Mouse (Mus musculus): ENCODE results near the gene Pex1. TPM values are rescaled to one million over a fixed set of nuclear protein-coding genes. Genes with fewer than 3 reads are reported as not detected.

Gene Pex1
- total and polyA plus RNA-seq, 3 experiments: 6.3 to 19.4 TPM; not detected in 1

DNA sequence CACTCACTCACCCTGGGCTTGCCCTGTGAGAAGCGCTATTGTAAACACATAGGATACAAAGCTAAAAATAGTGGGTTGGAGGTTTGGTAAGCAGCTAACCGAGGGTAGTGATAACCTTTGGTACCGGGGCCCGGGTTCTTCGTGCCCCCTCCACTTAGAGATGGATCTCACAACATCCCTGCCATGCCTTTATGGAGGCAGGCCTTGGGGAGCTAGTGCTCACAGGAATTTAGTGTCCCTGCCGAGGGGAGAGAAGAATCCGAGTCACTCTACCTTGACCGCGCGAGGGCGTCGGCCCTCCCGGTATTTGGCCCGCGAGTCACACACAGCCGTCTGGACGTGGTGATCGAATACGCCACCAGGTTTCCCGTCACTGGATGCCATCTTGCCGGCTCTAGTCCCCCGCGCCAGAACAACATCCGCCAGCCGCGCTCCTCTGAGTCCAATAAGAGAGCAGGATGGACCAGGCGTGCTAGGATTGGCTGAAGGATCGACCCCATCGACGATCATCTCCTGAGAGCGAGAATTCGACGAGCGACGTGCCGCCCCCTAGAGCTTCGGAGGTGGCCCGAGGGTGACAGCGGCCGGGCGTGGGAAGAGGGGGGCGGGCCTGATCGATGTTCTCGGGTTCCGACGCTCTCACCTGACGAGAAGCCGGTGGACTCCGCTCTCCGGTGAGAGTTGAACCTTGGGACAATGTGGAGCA lies at the start of gene Pex1 (continued):
- TF ChIP-seq EP300 (IDR thresholded peaks at IDR 0.05; ENCODE audit: low read depth in 1 of 2, low read length in 2 of 2): peak in 1 of 2 experiments; percentile 34; a peak in 1 of 4 replicates
- TF ChIP-seq POLR2AphosphoS2 (IDR thresholded peaks at IDR 0.05; ENCODE audit: low read length): peak; percentile 50; the same call in 1 of the 2 replicates
- no peak for TF ChIP-seq POLR2AphosphoS5 (IDR thresholded peaks at IDR 0.05; ENCODE audit: borderline replicate concordance, low read depth, low read length)
- TF ChIP-seq TBP (IDR thresholded peaks at IDR 0.05; ENCODE audit: low read depth, low read length): no peak; the same call in 1 of the 2 replicates
- no peak for TF ChIP-seq GATA1 (IDR thresholded peaks at IDR 0.05; ENCODE audit: low read depth, low read length)

DNA sequence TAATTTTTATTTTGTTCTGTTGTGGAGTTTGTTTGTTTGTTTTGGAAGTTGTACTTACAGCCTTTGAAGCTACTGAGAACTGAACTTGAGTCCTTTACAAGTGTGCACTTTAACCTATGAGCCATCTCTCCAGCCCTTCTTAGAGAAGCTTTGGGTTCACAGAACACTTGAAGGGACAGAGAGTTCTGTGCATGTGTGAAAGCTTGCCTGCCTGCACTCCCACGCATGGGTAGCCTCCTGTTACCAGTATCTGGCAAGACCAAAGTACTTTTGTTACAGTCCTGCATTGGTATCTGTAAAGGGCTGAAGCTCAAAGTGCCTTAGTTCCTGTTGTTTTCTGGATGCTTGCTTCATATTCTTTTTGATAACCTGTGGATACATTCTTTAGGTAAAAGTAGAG lies 49.6 kb upstream of the Pex1 start:
- Histone ChIP-seq H3K9me3 (replicated peaks; ENCODE audit: insufficient read depth, low read length) (no peaks in the 10 kb centered on the region), H3K27me3 (ENCODE audit: control insufficient read depth in 1 of 2, insufficient read depth in 2 of 2, low read length in 2 of 2) (no peaks in the 10 kb centered on the region), H3K9ac (ENCODE audit: control insufficient read depth, low read depth, low read length, poor library complexity, severe bottlenecking) (no peak overlapping the region), H3K79me2 (ENCODE audit: control insufficient read depth, insufficient read depth, low read length, poor library complexity) (peaks cover 65% of the 10 kb centered on the region), H3K27ac (ENCODE audit: control insufficient read depth, low read depth, low read length) (no peak overlapping the region), H3K4me3 (ENCODE audit: control insufficient read depth in 1 of 2, insufficient read depth in 1 of 2, low read depth in 2 of 2, low read length in 2 of 2) (no peak overlapping the region), H3K36me3 (ENCODE audit: control insufficient read depth in 1 of 2, insufficient read depth in 2 of 2, low read length in 2 of 2) (peaks cover 11 to 47% of the 10 kb centered on the region in 2 experiments), H3K4me1 (ENCODE audit: control insufficient read depth in 1 of 2, insufficient read depth in 2 of 2, low read length in 2 of 2) (peaks cover 16 to 27% of the 10 kb centered on the region in 2 experiments)
- TF ChIP-seq EP300 (IDR thresholded peaks at IDR 0.05; ENCODE audit: low read depth in 1 of 2, low read length in 2 of 2) (0 out of 4 replicates have a peak, but pooled peaks of 1 of the 2 experiments have one; percentile 5), E2F4 (IDR thresholded peaks at IDR 0.05; ENCODE audit: borderline replicate concordance, low read depth, low read length) (no peak)
- peak; percentile 31 for DNase-seq (ENCODE audit: low read depth, low spot score)

DNA sequence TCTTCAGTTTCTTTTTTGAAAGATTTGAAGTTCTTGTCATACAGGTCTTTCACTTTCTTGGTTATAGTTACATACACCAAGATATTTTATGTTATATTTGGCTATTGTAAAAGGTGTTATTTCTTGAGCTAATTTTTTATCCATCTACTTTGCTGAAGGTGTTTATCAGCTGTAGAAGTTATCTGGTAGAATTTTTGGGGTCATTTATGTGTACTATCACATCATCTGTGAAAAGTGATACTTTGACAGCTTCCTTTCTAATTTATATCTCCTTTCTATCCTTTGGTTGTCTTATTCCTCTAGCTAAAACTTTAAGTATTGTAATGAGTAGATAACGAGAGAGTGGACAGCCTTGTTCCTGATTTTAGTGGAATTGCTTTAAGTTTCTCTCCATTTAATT lies 44.4 kb upstream of the Pex1 start:
- Histone ChIP-seq H3K27me3 (ENCODE audit: control insufficient read depth in 1 of 2, insufficient read depth in 2 of 2, low read length in 2 of 2) (no peaks in the 10 kb centered on the region), H3K9me3 (replicated peaks; ENCODE audit: insufficient read depth, low read length) (no peaks in the 10 kb centered on the region), H3K36me3 (ENCODE audit: control insufficient read depth in 1 of 2, insufficient read depth in 2 of 2, low read length in 2 of 2) (peaks cover 33 to 39% of the 10 kb centered on the region in 2 experiments), H3K4me3 (ENCODE audit: control insufficient read depth in 1 of 2, insufficient read depth in 1 of 2, low read depth in 2 of 2, low read length in 2 of 2) (no peak overlapping the region), H3K4me1 (ENCODE audit: control insufficient read depth in 1 of 2, insufficient read depth in 2 of 2, low read length in 2 of 2) (peaks cover 6 to 18% of the 10 kb centered on the region in 2 experiments; a peak in 2 of 4 replicates), H3K27ac (ENCODE audit: control insufficient read depth, low read depth, low read length) (no peak overlapping the region), H3K79me2 (ENCODE audit: control insufficient read depth, insufficient read depth, low read length, poor library complexity) (peaks cover 63% of the 10 kb centered on the region), H3K9ac (ENCODE audit: control insufficient read depth, low read depth, low read length, poor library complexity, severe bottlenecking) (no peak overlapping the region)
- no peak for TF ChIP-seq CHD2 (IDR thresholded peaks at IDR 0.05; ENCODE audit: low read length)
- peak; percentile 60; the same call in 1 of the 2 replicates for TF ChIP-seq GATA1 (IDR thresholded peaks at IDR 0.05; ENCODE audit: low read depth, low read length)
- peak; percentile 29; the same call in 1 of the 2 replicates for TF ChIP-seq TCF12 (IDR thresholded peaks at IDR 0.05; ENCODE audit: low read depth, low read length)
- TF ChIP-seq POLR2AphosphoS5 (IDR thresholded peaks at IDR 0.05; ENCODE audit: borderline replicate concordance, low read depth, low read length): no peak
- no peak for TF ChIP-seq USF2 (IDR thresholded peaks at IDR 0.05; ENCODE audit: borderline replicate concordance in 1 of 2, insufficient read depth in 1 of 2, low read depth in 1 of 2, low read length in 2 of 2)
- TF ChIP-seq HCFC1 (IDR thresholded peaks at IDR 0.05; ENCODE audit: low read depth, low read length): 0 out of 2 replicates have a peak, but pooled peaks have one; percentile 26
- peak; percentile 41 to 66; a peak in 2 of 4 replicates for TF ChIP-seq EP300 (IDR thresholded peaks at IDR 0.05; ENCODE audit: low read depth in 1 of 2, low read length in 2 of 2)
- TF ChIP-seq ETS1 (IDR thresholded peaks at IDR 0.05; ENCODE audit: low read depth, low read length): peak; percentile 58; the same call in 1 of the 2 replicates
- peak; percentile 53; the same call in 1 of the 2 replicates for TF ChIP-seq SIN3A (IDR thresholded peaks at IDR 0.05; ENCODE audit: low read length)
- TF ChIP-seq E2F4 (IDR thresholded peaks at IDR 0.05; ENCODE audit: borderline replicate concordance, low read depth, low read length): no peak
- peak; percentile 36 for DNase-seq (ENCODE audit: low read depth, low spot score)

Data from MEL (cell line).